Mouse (Mus musculus): ENCODE measurements around the gene Cxcl17. TPM values are rescaled to one million over a fixed set of nuclear protein-coding genes. Genes with fewer than 3 reads are reported as not detected.
A peak's percentile ranks its signal among the peaks of the same experiment; 100 is the strongest.

Gene Cxcl17
- total and polyA plus RNA-seq, 3 experiments: not detected

GRCm38 (mm10) chr7:25428321-25428720 lies 15.6 kb upstream of the Cxcl17 start:
- Histone ChIP-seq H3K4me3 (replicated peaks in 1 of 3; ENCODE audit: low read depth in 2 of 3, low read length in 2 of 3, poor library complexity in 1 of 3) (no peak overlapping the region), H3K9ac (ENCODE audit: insufficient read depth, low read depth) (no peak overlapping the region), H3K4me1 (ENCODE audit: control insufficient read depth in 1 of 2, insufficient read depth in 2 of 2) (peaks cover 12 to 55% of the 10 kb centered on the region in 2 experiments), H3K79me2 (replicated peaks; ENCODE audit: control insufficient read depth, extremely low read depth, insufficient read depth, poor library complexity, severe bottlenecking) (no peaks in the 10 kb centered on the region), H3K27ac (ENCODE audit: insufficient read depth, low read depth) (no peak overlapping the region), H3K36me3 (replicated peaks in 1 of 2; ENCODE audit: control insufficient read depth in 1 of 2, insufficient read depth in 1 of 2, low read length in 1 of 2) (no peaks in the 10 kb centered on the region), H3K27me3 (replicated peaks) (no peaks in the 10 kb centered on the region), H3K4me2 (ENCODE audit: insufficient read depth, low read depth, poor library complexity, severe bottlenecking) (no peak overlapping the region), H3K9me3 (replicated peaks; ENCODE audit: low read length) (no peaks in the 10 kb centered on the region)
- TF ChIP-seq POLR2A (IDR thresholded peaks at IDR 0.05; ENCODE audit: low read depth, low read length): no peak
- no peak for TF ChIP-seq SIN3A (IDR thresholded peaks at IDR 0.05; ENCODE audit: low read length)
- TF ChIP-seq JUN (IDR thresholded peaks at IDR 0.05; ENCODE audit: insufficient read depth, low read depth, low read length): no peak
- no peak for TF ChIP-seq KAT2A (IDR thresholded peaks at IDR 0.05; ENCODE audit: insufficient replicate concordance, low read length)
- no peak for TF ChIP-seq SMC3 (IDR thresholded peaks at IDR 0.05; ENCODE audit: low read depth, low read length)
- no peak for TF ChIP-seq NELFE (IDR thresholded peaks at IDR 0.05; ENCODE audit: low read depth, low read length)
- TF ChIP-seq IRF4 (IDR thresholded peaks at IDR 0.05; ENCODE audit: low read depth, low read length): no peak
- TF ChIP-seq EP300 (IDR thresholded peaks at IDR 0.05; ENCODE audit: low read length): no peak
- TF ChIP-seq NRF1 (IDR thresholded peaks at IDR 0.05; ENCODE audit: low read depth, low read length): no peak
- TF ChIP-seq POLR2AphosphoS2 (IDR thresholded peaks at IDR 0.05; ENCODE audit: low read depth, low read length): no peak
- no peak for TF ChIP-seq MEF2A (IDR thresholded peaks at IDR 0.05; ENCODE audit: borderline replicate concordance, low read depth, low read length)
- TF ChIP-seq ZKSCAN1 (IDR thresholded peaks at IDR 0.05; ENCODE audit: borderline replicate concordance, low read depth, low read length): no peak
- TF ChIP-seq GABPA (IDR thresholded peaks at IDR 0.05; ENCODE audit: insufficient replicate concordance, low read depth, low read length): no peak
- no peak for TF ChIP-seq CTCF (conservative IDR thresholded peaks at IDR 0.05 in 1 of 2, IDR thresholded peaks at IDR 0.05 in 1 of 2; ENCODE audit: low read depth in 2 of 2, low read length in 2 of 2)
- no peak for TF ChIP-seq ZNF384 (IDR thresholded peaks at IDR 0.05; ENCODE audit: low read depth, low read length)
- no peak for TF ChIP-seq PAX5 (IDR thresholded peaks at IDR 0.05; ENCODE audit: low read length)
- in situ Hi-C loops (cut with MboI; ENCODE audit: low pct_ligation_motif_present, low pct_unique_long_range_greater_than_20kb, low sequenced_read_pairs) (no loop called here), dilution Hi-C loops (cut with MboI; ENCODE audit: extremely low pct_ligation_motif_present, extremely low pct_unique_long_range_greater_than_20kb, low sequenced_read_pairs) (no loop called here)
- no peak for DNase-seq (ENCODE audit: extremely low read depth)

GRCm38 (mm10) chr7:25427144-25427543 lies 14.5 kb upstream of the Cxcl17 start:
- Histone ChIP-seq H3K4me2 (ENCODE audit: insufficient read depth, low read depth, poor library complexity, severe bottlenecking) (0 out of 2 replicates have a peak overlapping the region, but pooled peaks have one; percentile 7), H3K4me3 (replicated peaks in 1 of 3; ENCODE audit: low read depth in 2 of 3, low read length in 2 of 3, poor library complexity in 1 of 3) (no peak overlapping the region), H3K9ac (ENCODE audit: insufficient read depth, low read depth) (no peak overlapping the region), H3K27me3 (replicated peaks) (no peaks in the 10 kb centered on the region), H3K4me1 (ENCODE audit: control insufficient read depth in 1 of 2, insufficient read depth in 2 of 2) (peaks cover 5 to 45% of the 10 kb centered on the region in 2 experiments; a peak in 2 of 4 replicates), H3K9me3 (replicated peaks; ENCODE audit: low read length) (no peaks in the 10 kb centered on the region), H3K36me3 (replicated peaks in 1 of 2; ENCODE audit: control insufficient read depth in 1 of 2, insufficient read depth in 1 of 2, low read length in 1 of 2) (no peaks in the 10 kb centered on the region), H3K27ac (ENCODE audit: insufficient read depth, low read depth) (no peak overlapping the region), H3K79me2 (replicated peaks; ENCODE audit: control insufficient read depth, extremely low read depth, insufficient read depth, poor library complexity, severe bottlenecking) (no peaks in the 10 kb centered on the region)
- TF ChIP-seq ELF1 (IDR thresholded peaks at IDR 0.05; ENCODE audit: low read depth, low read length) (no peak), CHD2 (IDR thresholded peaks at IDR 0.05; ENCODE audit: low read length) (no peak), ETS1 (conservative IDR thresholded peaks at IDR 0.05; ENCODE audit: low read depth, low read length) (no peak), SIN3A (IDR thresholded peaks at IDR 0.05; ENCODE audit: low read length) (no peak), JUND (conservative IDR thresholded peaks at IDR 0.05; ENCODE audit: low read depth, low read length) (no peak), UBTF (IDR thresholded peaks at IDR 0.05; ENCODE audit: low read depth, low read length) (no peak), MEF2A (IDR thresholded peaks at IDR 0.05; ENCODE audit: borderline replicate concordance, low read depth, low read length) (no peak)
- DNase-seq (ENCODE audit: extremely low read depth): no peak
- dilution Hi-C loops (cut with MboI; ENCODE audit: extremely low pct_ligation_motif_present, extremely low pct_unique_long_range_greater_than_20kb, low sequenced_read_pairs) (no loop called here), in situ Hi-C loops (cut with MboI; ENCODE audit: low pct_ligation_motif_present, low pct_unique_long_range_greater_than_20kb, low sequenced_read_pairs) (no loop called here)

All from CH12.LX (cell line).